In the genomic region with DNA sequence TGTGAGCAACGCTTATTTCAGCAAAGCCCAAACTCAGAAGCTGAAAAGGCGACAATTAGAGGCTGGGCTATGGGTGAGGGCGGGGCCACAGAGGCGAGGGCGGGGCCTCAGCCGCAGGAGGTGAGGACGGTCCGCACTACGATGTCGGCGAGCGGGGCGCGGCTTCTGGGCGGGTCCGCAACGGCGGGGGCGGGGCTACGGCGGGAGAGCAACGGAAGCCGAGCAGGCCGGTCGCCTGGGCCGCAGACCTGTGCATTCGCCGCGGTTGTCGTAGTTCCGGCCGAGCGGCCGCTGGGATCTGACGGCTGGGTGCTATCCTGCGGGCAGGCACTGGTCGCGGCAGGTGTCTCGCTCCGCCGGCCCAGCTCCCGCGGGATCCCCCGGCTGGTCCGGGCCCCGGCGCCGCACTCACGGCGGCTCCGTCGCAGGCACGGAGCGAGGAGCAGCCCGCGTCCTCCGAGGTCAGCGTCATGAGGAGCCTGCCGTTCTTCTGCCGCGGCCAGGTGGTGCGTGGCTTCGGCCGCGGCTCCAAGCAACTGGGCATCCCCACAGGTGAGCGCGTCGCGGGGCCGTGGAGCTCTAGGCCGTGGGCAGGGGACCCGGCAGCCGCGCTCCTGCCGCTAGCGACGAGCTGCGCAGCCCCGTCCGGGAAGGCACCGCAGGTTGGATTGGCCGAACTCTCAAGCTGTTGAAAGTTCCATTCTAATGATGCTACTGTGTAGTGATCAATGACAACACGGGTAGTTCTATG, we compare ENCODE assay signal across 7 mouse cellular contexts. TPM values are rescaled to one million over a fixed set of nuclear protein-coding genes. Genes with fewer than 3 reads are reported as not detected.
DNase-seq lines count a peak whose midpoint lies in the region; ATAC-seq and TF ChIP-seq lines count a peak whose summit lies in the region.

Gene Rfk (plus strand): TSS at position 203 of the 751 bp plus-strand sequence.

- H3K9ac ChIP-seq in embryonic facial prominence, embryonic 11.5 days (replicated peaks; ENCODE audit: low read length) = peak within 1 kb of the TSS; percentile 87
- H3K9ac ChIP-seq in limb, embryonic 12.5 days (replicated peaks) = peak within 1 kb of the TSS; percentile 86
- H3K9ac ChIP-seq in midbrain, embryonic 15.5 days = peak within 1 kb of the TSS; percentile 78

- ATAC-seq in embryonic facial prominence, embryonic 11.5 days (replicated peaks; ENCODE audit: insufficient number of reproducible peaks, low FRiP score, low TSS enrichment, low read depth) = peak; percentile 96
- peak; percentile 95 for ATAC-seq in limb, embryonic 12.5 days (ENCODE audit: insufficient number of reproducible peaks, insufficient read depth, low FRiP score, low TSS enrichment, low read depth)
- peak; percentile 98 for ATAC-seq in midbrain, embryonic 15.5 days (replicated peaks)

- H3K27me3 ChIP-seq in embryonic facial prominence, embryonic 11.5 days (ENCODE audit: control insufficient read depth, insufficient read depth, low read length) = no peaks in the 10 kb centered on the region
- no peaks in the 10 kb centered on the region for H3K27me3 ChIP-seq in kidney, adult 2 months (replicated peaks; ENCODE audit: control insufficient read depth, insufficient read depth, low read length)
- H3K27me3 ChIP-seq in limb, embryonic 12.5 days = 0 out of 2 replicates have a peak, but pooled peaks cover 4% of the 10 kb centered on the region
- peaks cover 5% of the 10 kb centered on the region; the same call in 1 of the 2 replicates for H3K27me3 ChIP-seq in midbrain, embryonic 15.5 days (replicated peaks)
- no peaks in the 10 kb centered on the region for H3K27me3 ChIP-seq in spleen, adult 2 months (ENCODE audit: control insufficient read depth, insufficient read depth, low read length)

- H3K4me3 ChIP-seq in embryonic facial prominence, embryonic 11.5 days (ENCODE audit: low read depth, low read length) = peak within 1 kb of the TSS; percentile 89
- peak within 1 kb of the TSS; percentile 87 for H3K4me3 ChIP-seq in kidney, adult 2 months (ENCODE audit: insufficient read depth, low read depth, low read length)
- H3K4me3 ChIP-seq in limb, embryonic 12.5 days (replicated peaks) = peak within 1 kb of the TSS; percentile 87
- H3K4me3 ChIP-seq in midbrain, embryonic 15.5 days = peak within 1 kb of the TSS; percentile 65
- H3K4me3 ChIP-seq in spleen, adult 2 months (ENCODE audit: extremely low read depth, insufficient read depth, insufficient read length) = peak within 1 kb of the TSS; percentile 96

- TF ChIP-seq CTCF in kidney, adult 2 months (conservative IDR thresholded peaks at IDR 0.05; ENCODE audit: insufficient read depth, insufficient read length, low read depth, low read length) = no peak
- no peak for TF ChIP-seq CTCF in spleen, adult 2 months (IDR thresholded peaks at IDR 0.05; ENCODE audit: extremely low read depth, insufficient read depth, insufficient read length, insufficient replicate concordance)

- H3K4me1 ChIP-seq in embryonic facial prominence, embryonic 11.5 days (ENCODE audit: control insufficient read depth, insufficient read depth, low read length) = no peaks in the 10 kb centered on the region
- peaks cover 7% of the 10 kb centered on the region for H3K4me1 ChIP-seq in kidney, adult 2 months (ENCODE audit: control insufficient read depth, insufficient read depth, low read length)
- peaks cover 6% of the 10 kb centered on the region; the same call in 1 of the 2 replicates for H3K4me1 ChIP-seq in limb, embryonic 12.5 days (replicated peaks)
- peaks cover 9% of the 10 kb centered on the region for H3K4me1 ChIP-seq in midbrain, embryonic 15.5 days
- peaks cover 8% of the 10 kb centered on the region for H3K4me1 ChIP-seq in spleen, adult 2 months (ENCODE audit: control insufficient read depth, insufficient read depth, insufficient read length)

- WGBS in embryonic facial prominence, embryonic 11.5 days = under 1% methylated on average over 79 of the region's 83 CpGs
- under 1% methylated on average over 83 of the region's 83 CpGs for WGBS in kidney, adult 2 months
- under 1% methylated on average over 83 of the region's 83 CpGs for WGBS in limb, embryonic 12.5 days
- under 1% methylated on average over 77 of the region's 83 CpGs for WGBS in midbrain, embryonic 15.5 days
- under 1% methylated on average over 82 of the region's 83 CpGs for WGBS in spleen, adult 2 months

- H3K4me2 ChIP-seq in embryonic facial prominence, embryonic 11.5 days (ENCODE audit: low read depth, low read length) = peak within 1 kb of the TSS; percentile 69
- H3K4me2 ChIP-seq in limb, embryonic 12.5 days = peak within 1 kb of the TSS; percentile 66
- peak within 1 kb of the TSS; percentile 65 for H3K4me2 ChIP-seq in midbrain, embryonic 15.5 days

- peak within 1 kb of the TSS; percentile 59 for H3K27ac ChIP-seq in embryonic facial prominence, embryonic 11.5 days (replicated peaks; ENCODE audit: low read depth, low read length)
- H3K27ac ChIP-seq in kidney, adult 2 months (ENCODE audit: insufficient read depth, low read depth, low read length) = peak within 1 kb of the TSS; percentile 49
- peak within 1 kb of the TSS; percentile 79 for H3K27ac ChIP-seq in limb, embryonic 12.5 days
- peak within 1 kb of the TSS; percentile 75 for H3K27ac ChIP-seq in midbrain, embryonic 15.5 days
- H3K27ac ChIP-seq in spleen, adult 2 months (ENCODE audit: insufficient read depth, low read length) = peak within 1 kb of the TSS; percentile 59

- DNase-seq in adrenal gland, postnatal 14 days = peak; percentile 97
- DNase-seq in embryonic facial prominence, embryonic 11.5 days (ENCODE audit: low spot score) = peak; percentile 92
- peak; percentile 99 for DNase-seq in heart, adult 11 months
- DNase-seq in kidney, adult 2 months = peak; percentile 96
- DNase-seq in spleen, adult 2 months (ENCODE audit: low read depth in 1 of 2, low spot score in 2 of 2) = peak; percentile 78 to 93

- no peaks in the 10 kb centered on the region; the same call in 1 of the 2 replicates for H3K36me3 ChIP-seq in embryonic facial prominence, embryonic 11.5 days (replicated peaks; ENCODE audit: control insufficient read depth, insufficient read depth, low read depth, low read length)
- peaks cover 2% of the 10 kb centered on the region; the same call in 1 of the 2 replicates for H3K36me3 ChIP-seq in kidney, adult 2 months (ENCODE audit: control insufficient read depth, insufficient read depth, low read length)
- H3K36me3 ChIP-seq in limb, embryonic 12.5 days = peaks cover 27% of the 10 kb centered on the region
- H3K36me3 ChIP-seq in midbrain, embryonic 15.5 days (replicated peaks) = peaks cover 4% of the 10 kb centered on the region; the same call in 1 of the 2 replicates
- H3K36me3 ChIP-seq in spleen, adult 2 months (ENCODE audit: control insufficient read depth, insufficient read depth, low read length) = peaks cover 9% of the 10 kb centered on the region

- H3K9me3 ChIP-seq in embryonic facial prominence, embryonic 11.5 days (replicated peaks; ENCODE audit: control insufficient read depth, low read length) = no peaks in the 10 kb centered on the region
- no peaks in the 10 kb centered on the region for H3K9me3 ChIP-seq in limb, embryonic 12.5 days
- no peaks in the 10 kb centered on the region for H3K9me3 ChIP-seq in midbrain, embryonic 15.5 days

- TF ChIP-seq POLR2A in kidney, adult 2 months (IDR thresholded peaks at IDR 0.05; ENCODE audit: low read depth, low read length) = peak; percentile 92
- peak; percentile 85 for TF ChIP-seq POLR2A in spleen, adult 2 months (IDR thresholded peaks at IDR 0.05; ENCODE audit: low read depth, low read length)

RNA-seq across cellular contexts. Expression of gene Rfk, which starts in this region (rescaled TPM):
- total RNA-seq in adrenal gland, postnatal 14 days (2021) = 104 and 109 TPM in 2 replicates
- 94.3 and 98.3 TPM in 2 replicates for polyA plus RNA-seq in embryonic facial prominence, embryonic 11.5 days (2014; fragmentation: Nextera tagmentation; extraction: Ambion mirVana)
- polyA plus RNA-seq in kidney, adult 2 months (2012; rRNA removed) = 88.3 and 98.3 TPM in 2 replicates
- polyA plus RNA-seq in limb, embryonic 12.5 days (2016; fragmentation: Nextera tagmentation; extraction: Ambion mirVana) = 83.7 and 84.5 TPM in 2 replicates
- 63.6 and 72.6 TPM in 2 replicates for polyA plus RNA-seq in midbrain, embryonic 15.5 days (2015; fragmentation: Nextera tagmentation; extraction: Ambion mirVana)
- 32.4 and 59.8 TPM in 2 replicates for polyA plus RNA-seq in spleen, adult 2 months (2012; rRNA removed)

Comparison
In these comparisons a context has a peak if more than half of its experiments do, and no peak if none do; other contexts are left out.
1. Peak in every context shown above with its lines: DNase-seq, ATAC-seq, H3K4me3 ChIP-seq and H3K27ac ChIP-seq.